Mouse (Mus musculus): Measurements from ENCODE around the gene Plppr4. TPM values are rescaled to one million over a fixed set of nuclear protein-coding genes. Genes with fewer than 3 reads are reported as not detected.

Gene Plppr4
- polyA plus RNA-seq, 3 experiments from 2014 or later = not detected

Other genes with a start within 250 kb of the Plppr4 start
- gene Plppr5, start 214.0 kb upstream of the Plppr4 start, polyA plus RNA-seq (2017; shearing (Covaris generic)) = not detected

Measured in inflammation-experienced regulatory T-cells, adult 6 months (primary cell).